Mouse (Mus musculus) MEL (cell line): ENCODE results near the gene Vegfb. TPM values are rescaled to one million over a fixed set of nuclear protein-coding genes. Genes with fewer than 3 reads are reported as not detected.

ENCODE experiments used
- DNase-seq: peaks from one replicate; pipeline ENCODE4 v3.0.0; 2011; ENCODE audit warnings: low read depth, low spot score
- H3K27ac ChIP-seq: 2 replicates; pipeline ENCODE4 v1.5.1; 2012; ENCODE audit warnings: low read depth, mild to moderate bottlenecking, control low read depth, low read length, moderate library complexity; ENCODE audit not compliant: control insufficient read depth
- H3K27me3 ChIP-seq, 2 experiments: fragments of 150-350 bp in 1 of 2; sonication (generic) in 1 of 2; 2 replicates each; pipeline ENCODE4 v1.6.1; 2012; ENCODE audit warnings: low read length in 2 of 2, mild to moderate bottlenecking in 2 of 2, improper control_type of control experiment in 1 of 2, moderate library complexity in 1 of 2; ENCODE audit not compliant: insufficient read depth in 2 of 2, control insufficient read depth in 1 of 2
- H3K36me3 ChIP-seq, 2 experiments: 2 replicates each; pipeline ENCODE4 v1.6.1; 2012 to 2014; ENCODE audit warnings: low read length in 2 of 2, improper control_type of control experiment in 1 of 2, inconsistent platforms in 1 of 2, mild to moderate bottlenecking in 1 of 2; ENCODE audit not compliant: insufficient read depth in 2 of 2, control insufficient read depth in 1 of 2
- H3K4me1 ChIP-seq, 2 experiments: fragments of 150-350 bp in 1 of 2; sonication (generic) in 1 of 2; 2 replicates each; pipeline ENCODE4 v1.6.1; 2012; ENCODE audit warnings: low read length in 2 of 2, improper control_type of control experiment in 1 of 2, mild to moderate bottlenecking in 1 of 2; ENCODE audit not compliant: insufficient read depth in 2 of 2, control insufficient read depth in 1 of 2
- H3K4me3 ChIP-seq, 2 experiments: fragments of 150-350 bp in 1 of 2; sonication (generic) in 1 of 2; 2 replicates each; pipeline ENCODE4 v1.5.1; 2012; ENCODE audit warnings: low read depth in 2 of 2, low read length in 2 of 2, mild to moderate bottlenecking in 2 of 2, moderate library complexity in 2 of 2, control low read depth in 1 of 2, improper control_type of control experiment in 1 of 2; ENCODE audit not compliant: control insufficient read depth in 1 of 2, insufficient read depth in 1 of 2
- H3K79me2 ChIP-seq: 2 replicates; pipeline ENCODE4 v1.6.1; 2012; ENCODE audit warnings: mild to moderate bottlenecking, low read length, moderate library complexity; ENCODE audit not compliant: control insufficient read depth, poor library complexity, insufficient read depth
- H3K9ac ChIP-seq: 2 replicates; pipeline ENCODE4 v1.6.1; 2012; ENCODE audit warnings: low read depth, mild to moderate bottlenecking, control low read depth, low read length, moderate library complexity; ENCODE audit not compliant: control insufficient read depth, poor library complexity, severe bottlenecking
- H3K9me3 ChIP-seq: fragments of 150-350 bp; sonication (generic); replicated peaks from 2 replicates; pipeline ENCODE4 v1.6.1; 2012; ENCODE audit warnings: mild to moderate bottlenecking, low read length, improper control_type of control experiment, moderate library complexity; ENCODE audit not compliant: insufficient read depth
- CHD1 ChIP-seq: IDR thresholded peaks from 2 replicates; pipeline ENCODE4 v1.6.1; 2012; ENCODE audit warnings: low read depth, mild to moderate bottlenecking, inconsistent platforms, low read length, improper control_type of control experiment
- CHD2 ChIP-seq: IDR thresholded peaks from 2 replicates; pipeline ENCODE4 v1.6.1; 2011; ENCODE audit warnings: low read length, improper control_type of control experiment
- E2F4 ChIP-seq: IDR thresholded peaks from 2 replicates; pipeline ENCODE4 v1.6.1; 2011; ENCODE audit warnings: low read depth, low read length, improper control_type of control experiment, borderline replicate concordance
- ETS1 ChIP-seq: IDR thresholded peaks from 2 replicates; pipeline ENCODE4 v1.6.1; 2012; ENCODE audit warnings: low read depth, mild to moderate bottlenecking, inconsistent platforms, low read length, improper control_type of control experiment, moderate library complexity
- JUND ChIP-seq: IDR thresholded peaks from 2 replicates; pipeline ENCODE4 v1.6.1; 2011; ENCODE audit warnings: low read depth, mild to moderate bottlenecking, improper control_type of control experiment, low read length
- KAT2A ChIP-seq: conservative IDR thresholded peaks from 2 replicates; pipeline ENCODE4 v1.6.1; 2012; ENCODE audit warnings: low read depth, low read length, improper control_type of control experiment, inconsistent platforms
- MAFK ChIP-seq: IDR thresholded peaks from 2 replicates; pipeline ENCODE4 v1.6.1; 2011; ENCODE audit warnings: low read depth, mild to moderate bottlenecking, low read length, improper control_type of control experiment, borderline replicate concordance
- MAX ChIP-seq: IDR thresholded peaks from 2 replicates; pipeline ENCODE4 v1.6.1; 2011; ENCODE audit warnings: low read length, improper control_type of control experiment
- MAZ ChIP-seq: IDR thresholded peaks from 2 replicates; pipeline ENCODE4 v1.6.1; 2012; ENCODE audit warnings: low read depth, mild to moderate bottlenecking, inconsistent platforms, low read length, improper control_type of control experiment
- MXI1 ChIP-seq: IDR thresholded peaks from 2 replicates; pipeline ENCODE4 v1.6.1; 2011; ENCODE audit warnings: mild to moderate bottlenecking, low read depth, low read length, improper control_type of control experiment
- MYC ChIP-seq: IDR thresholded peaks from 2 replicates; pipeline ENCODE4 v1.6.1; 2011; ENCODE audit warnings: low read depth, mild to moderate bottlenecking, low read length, improper control_type of control experiment, moderate library complexity
- NELFE ChIP-seq: IDR thresholded peaks from 2 replicates; pipeline ENCODE4 v1.6.1; 2011; ENCODE audit warnings: low read depth, low read length, improper control_type of control experiment
- POLR2A ChIP-seq, 2 experiments: IDR thresholded peaks; 2 replicates each; pipeline ENCODE4 v1.6.1; 2011 to 2012; ENCODE audit warnings: low read length in 2 of 2, mild to moderate bottlenecking in 2 of 2, control low read depth in 1 of 2, improper control_type of control experiment in 1 of 2, low read depth in 1 of 2, moderate library complexity in 1 of 2; ENCODE audit not compliant: control insufficient read depth in 1 of 2, insufficient read depth in 1 of 2, poor library complexity in 1 of 2
- POLR2AphosphoS2 ChIP-seq: IDR thresholded peaks from 2 replicates; pipeline ENCODE4 v1.6.1; 2011; ENCODE audit warnings: low read length, improper control_type of control experiment
- POLR2AphosphoS5 ChIP-seq: IDR thresholded peaks from 2 replicates; pipeline ENCODE4 v1.6.1; 2012; ENCODE audit warnings: low read depth, borderline replicate concordance, mild to moderate bottlenecking, inconsistent platforms, low read length, moderate library complexity, mixed read lengths
- SIN3A ChIP-seq: IDR thresholded peaks from 2 replicates; pipeline ENCODE4 v1.6.1; 2012; ENCODE audit warnings: low read length, improper control_type of control experiment, inconsistent platforms
- SMC3 ChIP-seq: IDR thresholded peaks from 2 replicates; pipeline ENCODE4 v1.6.1; 2011; ENCODE audit warnings: low read depth, low read length, improper control_type of control experiment
- TAL1 ChIP-seq: IDR thresholded peaks from 2 replicates; pipeline ENCODE4 v1.6.1; 2012; ENCODE audit warnings: mild to moderate bottlenecking, inconsistent platforms, low read length, moderate library complexity, mixed read lengths
- TBP ChIP-seq: IDR thresholded peaks from 2 replicates; pipeline ENCODE4 v1.8.0; 2011; ENCODE audit warnings: low read depth, low read length, improper control_type of control experiment
- TCF12 ChIP-seq: IDR thresholded peaks from 2 replicates; pipeline ENCODE4 v1.6.1; 2014; ENCODE audit warnings: low read depth, mild to moderate bottlenecking, inconsistent platforms, low read length, improper control_type of control experiment, moderate library complexity
- UBTF ChIP-seq: IDR thresholded peaks from 2 replicates; pipeline ENCODE4 v1.6.1; 2012; ENCODE audit warnings: low read depth, mild to moderate bottlenecking, inconsistent platforms, low read length, improper control_type of control experiment, moderate library complexity, borderline replicate concordance; ENCODE audit not compliant: insufficient read depth
- USF1 ChIP-seq: IDR thresholded peaks from 2 replicates; pipeline ENCODE4 v1.6.1; 2014; ENCODE audit warnings: low read depth, mild to moderate bottlenecking, inconsistent platforms, low read length, improper control_type of control experiment, moderate library complexity
- ZC3H11A ChIP-seq: IDR thresholded peaks from 2 replicates; pipeline ENCODE4 v1.6.1; 2012; ENCODE audit warnings: low read depth, mild to moderate bottlenecking, inconsistent platforms, low read length, improper control_type of control experiment
- ZKSCAN1 ChIP-seq: IDR thresholded peaks from 2 replicates; pipeline ENCODE4 v1.6.1; 2012; ENCODE audit warnings: low read depth, mild to moderate bottlenecking, inconsistent platforms, low read length, improper control_type of control experiment, moderate library complexity
- ZMIZ1 ChIP-seq: IDR thresholded peaks from 2 replicates; pipeline ENCODE4 v1.6.1; 2012; ENCODE audit warnings: low read depth, mild to moderate bottlenecking, inconsistent platforms, low read length, improper control_type of control experiment, moderate library complexity
- ZNF384 ChIP-seq: IDR thresholded peaks from 2 replicates; pipeline ENCODE4 v1.6.1; 2012; ENCODE audit warnings: low read depth, mild to moderate bottlenecking, inconsistent platforms, low read length, improper control_type of control experiment
- polyA plus RNA-seq, 2 experiments: library from polyadenylated mRNA; stranded (reverse) in 1 of 2; unstranded in 1 of 2; fragments of >175 nt in 1 of 2; fragments of >200 nt in 1 of 2; gene quantifications; 2 replicates each; pipeline versions ENCODE4 v1.2.1 to v1.2.4; 2012; ENCODE audit warnings: low replicate concordance in 2 of 2, low read depth in 1 of 2; ENCODE audit not compliant: insufficient read length in 2 of 2, insufficient read depth in 1 of 2, missing spikeins in 1 of 2
- total RNA-seq: library from RNA; depleted of rRNA; stranded (reverse); fragments of 300-350 nt; gene quantifications from 2 replicates; pipeline ENCODE4 v1.2.3, GENCODE M21; 2012

Vegfb gene
- total and polyA plus RNA-seq, 3 experiments, result 11.2 to 67.6 TPM; not detected in 1

DNA sequence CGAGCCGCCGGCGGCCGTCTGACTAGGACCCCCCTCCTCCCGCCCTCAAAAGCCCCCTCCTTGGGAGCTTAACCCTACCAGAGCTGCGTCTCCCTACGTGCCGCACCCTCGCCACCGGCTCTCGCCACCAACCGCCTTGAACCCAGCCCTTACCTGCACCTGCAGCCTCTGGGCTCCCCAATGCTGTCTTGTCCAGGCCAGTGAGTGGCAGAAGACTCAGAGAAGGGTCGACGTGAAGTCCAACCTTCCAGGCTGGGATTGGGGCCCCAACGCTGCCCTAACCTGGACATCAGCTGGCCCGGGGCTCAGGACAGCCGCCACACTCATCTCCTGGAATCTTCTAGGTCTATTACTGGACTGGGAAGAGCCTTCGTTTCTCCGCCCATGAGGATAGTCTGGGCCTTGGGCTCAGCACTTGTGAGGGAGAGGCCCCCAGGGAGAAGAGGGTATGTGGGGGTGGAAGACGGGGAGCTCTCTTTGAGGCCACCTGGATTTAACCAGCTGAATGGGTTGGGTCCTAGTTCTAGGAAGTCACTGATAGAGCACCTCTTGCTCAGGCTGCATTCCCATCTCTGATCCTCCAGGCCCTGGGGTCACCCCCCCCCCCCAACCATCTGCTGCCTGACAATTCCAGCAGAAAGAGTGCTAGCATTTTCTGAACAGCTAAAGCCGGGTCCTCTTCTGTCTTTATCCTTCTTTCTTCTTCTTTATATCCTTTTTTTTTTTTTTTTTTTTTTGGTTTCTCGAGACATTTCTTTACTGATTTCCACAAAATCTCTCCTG lies 53.1 kb downstream of the Vegfb start, which contains the start of gene Kcnk4:
Kcnk4 (minus strand) TSS at position 321 of the 783 bp plus-strand sequence.
- H3K79me2 ChIP-seq, result no peaks in the 10 kb centered on the region
- no peak within 1 kb of the TSS for H3K4me3 ChIP-seq
- H3K9ac ChIP-seq, result no peak within 1 kb of the TSS
- no peak for TF ChIP-seq ZNF384
- no peak for TF ChIP-seq POLR2A (IDR thresholded peaks at IDR 0.05; ENCODE audit: control insufficient read depth in 1 of 2, insufficient read depth in 1 of 2, low read depth in 1 of 2, low read length in 2 of 2, poor library complexity in 1 of 2)
- no peak for TF ChIP-seq SIN3A
- no peak for TF ChIP-seq ZMIZ1
- no peak for TF ChIP-seq SMC3
- TF ChIP-seq MYC, result no peak
- no peak for TF ChIP-seq CHD1
- TF ChIP-seq MAX, result no peak
- TF ChIP-seq TBP, result no peak
- TF ChIP-seq E2F4, result no peak
- no peak for TF ChIP-seq JUND
- TF ChIP-seq ETS1, result no peak
- no peak for TF ChIP-seq MAFK
- no peak for TF ChIP-seq TAL1
- no peaks in the 10 kb centered on the region for H3K36me3 ChIP-seq
- DNase-seq, result no peak
- H3K27ac ChIP-seq, result no peak within 1 kb of the TSS
- H3K4me1 ChIP-seq, result no peaks in the 10 kb centered on the region
- no peaks in the 10 kb centered on the region for H3K9me3 ChIP-seq
- no peaks in the 10 kb centered on the region for H3K27me3 ChIP-seq

DNA sequence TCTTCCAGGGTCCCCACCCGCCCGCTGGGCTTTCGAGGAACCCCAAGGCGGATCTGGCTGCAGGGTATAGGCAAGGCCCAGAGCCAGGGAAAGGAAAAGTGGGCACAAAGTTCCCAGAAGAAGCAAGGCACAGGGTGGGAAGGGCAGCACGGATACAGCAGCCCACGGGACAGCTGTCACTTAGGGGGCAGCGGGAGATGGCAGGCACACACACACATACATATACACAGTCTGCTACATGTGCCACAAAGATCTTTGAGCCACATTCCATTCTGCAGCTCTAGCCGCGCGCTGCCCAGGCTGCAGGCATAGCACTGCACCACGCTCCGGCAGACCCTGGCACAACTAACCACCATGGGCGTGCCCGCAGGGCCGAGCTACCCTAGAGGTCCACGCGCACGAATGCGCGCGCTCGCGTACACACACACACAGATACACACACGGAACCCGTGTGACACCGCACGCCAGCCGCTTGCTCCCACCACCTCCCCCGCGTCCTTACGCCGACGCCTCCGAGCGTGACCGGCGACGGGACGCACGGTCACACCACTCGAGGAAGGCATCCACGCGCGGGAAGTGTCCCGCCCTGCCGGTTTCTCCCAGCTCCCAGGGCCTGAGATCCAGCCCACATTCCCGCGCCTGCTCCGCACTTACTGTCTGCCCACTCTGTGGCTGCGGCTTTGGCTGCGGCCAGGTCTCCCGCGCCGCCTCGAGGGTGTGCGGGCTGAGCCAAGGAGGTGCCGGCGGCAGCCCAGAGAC lies 53.8 kb downstream of the Vegfb start:
- Histone ChIP-seq H3K79me2 (no peaks in the 10 kb centered on the region), H3K4me3 (no peak overlapping the region), H3K27me3 (no peaks in the 10 kb centered on the region), H3K36me3 (no peaks in the 10 kb centered on the region), H3K4me1 (no peaks in the 10 kb centered on the region), H3K9ac (no peak overlapping the region), H3K9me3 (no peaks in the 10 kb centered on the region), H3K27ac (no peak overlapping the region)
- TF ChIP-seq ZC3H11A (no peak), USF1 (no peak), ZKSCAN1 (no peak), SIN3A (no peak), POLR2AphosphoS2 (no peak), ETS1 (no peak), POLR2AphosphoS5 (no peak), CHD2 (no peak), NELFE (no peak), TCF12 (no peak), UBTF (no peak), MYC (no peak), MXI1 (no peak), TBP (no peak), POLR2A (IDR thresholded peaks at IDR 0.05; ENCODE audit: control insufficient read depth in 1 of 2, insufficient read depth in 1 of 2, low read depth in 1 of 2, low read length in 2 of 2, poor library complexity in 1 of 2) (no peak), MAZ (no peak), ZNF384 (no peak), TAL1 (no peak), KAT2A (no peak), E2F4 (no peak)
- no peak for DNase-seq
